Mouse (Mus musculus): ENCODE data around the gene Nrd1. TPM values are rescaled to one million over a fixed set of nuclear protein-coding genes. Genes with fewer than 3 reads are reported as not detected.

Nrd1 gene
- polyA plus RNA-seq (2012; ENCODE audit: insufficient read depth, low replicate concordance), result 4.8 and 14.6 TPM in 2 replicates

GRCm38 (mm10) chr4:108999999-109000950 is at the start of gene Nrd1:
TSS of gene Nrd1 (plus strand) at chr4:109000655.
- Histone ChIP-seq H3K4me3 (replicated peaks) (peak within 1 kb of the TSS; percentile 92), H3K27me3 (replicated peaks) (no peaks in the 10 kb centered on the region), H3K4me1 (peaks cover 33% of the 10 kb centered on the region; the same call in 1 of the 2 replicates), H3K36me3 (replicated peaks; ENCODE audit: low read length) (peaks cover 17% of the 10 kb centered on the region), H3K9me3 (no peaks in the 10 kb centered on the region; the same call in 1 of the 2 replicates)
- TF ChIP-seq GATA1 (IDR thresholded peaks at IDR 0.05; ENCODE audit: borderline replicate concordance, low read length) (no peak), FLI1 (IDR thresholded peaks at IDR 0.05; ENCODE audit: low read length) (peak; percentile 6; the same call in 1 of the 2 replicates)

GRCm38 (mm10) chr4:108951663-108952062 is 48.8 kb upstream of the Nrd1 start:
- H3K4me1 ChIP-seq, result no peaks in the 10 kb centered on the region
- H3K9me3 ChIP-seq, result peaks cover 4% of the 10 kb centered on the region; the same call in 1 of the 2 replicates
- H3K4me3 ChIP-seq (replicated peaks), result no peak overlapping the region
- no peaks in the 10 kb centered on the region for H3K36me3 ChIP-seq (replicated peaks; ENCODE audit: low read length)
- H3K27me3 ChIP-seq (replicated peaks), result peaks cover 7% of the 10 kb centered on the region
- TF ChIP-seq GATA1 (IDR thresholded peaks at IDR 0.05; ENCODE audit: borderline replicate concordance, low read length) (no peak), FLI1 (IDR thresholded peaks at IDR 0.05; ENCODE audit: low read length) (no peak)

- Histone ChIP-seq H3K36me3 (replicated peaks; ENCODE audit: low read length) (no peaks in the 10 kb centered on the region), H3K27me3 (replicated peaks) (peaks cover 7% of the 10 kb centered on the region), H3K4me1 (no peaks in the 10 kb centered on the region), H3K4me3 (replicated peaks) (no peak overlapping the region), H3K9me3 (no peaks in the 10 kb centered on the region)
- TF ChIP-seq FLI1 (IDR thresholded peaks at IDR 0.05; ENCODE audit: low read length), result no peak
- no peak for TF ChIP-seq GATA1 (IDR thresholded peaks at IDR 0.05; ENCODE audit: borderline replicate concordance, low read length)
These were observed 40.8 kb upstream of the Nrd1 start for GRCm38 (mm10) chr4:108959696-108960095.

- TF ChIP-seq GATA1 (IDR thresholded peaks at IDR 0.05; ENCODE audit: borderline replicate concordance, low read length), result no peak
- TF ChIP-seq FLI1 (IDR thresholded peaks at IDR 0.05; ENCODE audit: low read length), result no peak
- Histone ChIP-seq H3K36me3 (replicated peaks; ENCODE audit: low read length) (no peaks in the 10 kb centered on the region), H3K4me1 (no peaks in the 10 kb centered on the region), H3K9me3 (no peaks in the 10 kb centered on the region), H3K27me3 (replicated peaks) (peaks cover 7% of the 10 kb centered on the region), H3K4me3 (replicated peaks) (no peak overlapping the region)
These were observed 39.6 kb upstream of the Nrd1 start for GRCm38 (mm10) chr4:108960619-108961460.

- peaks cover 7% of the 10 kb centered on the region for H3K27me3 ChIP-seq (replicated peaks)
- no peak overlapping the region for H3K4me3 ChIP-seq (replicated peaks)
- TF ChIP-seq GATA1 (IDR thresholded peaks at IDR 0.05; ENCODE audit: borderline replicate concordance, low read length) (no peak), FLI1 (IDR thresholded peaks at IDR 0.05; ENCODE audit: low read length) (no peak)
- no peaks in the 10 kb centered on the region for H3K4me1 ChIP-seq
- H3K9me3 ChIP-seq, result no peaks in the 10 kb centered on the region
- H3K36me3 ChIP-seq (replicated peaks; ENCODE audit: low read length), result no peaks in the 10 kb centered on the region
These were observed 37.4 kb upstream of the Nrd1 start for GRCm38 (mm10) chr4:108963017-108963416.

- no peak for TF ChIP-seq FLI1 (IDR thresholded peaks at IDR 0.05; ENCODE audit: low read length)
- TF ChIP-seq GATA1 (IDR thresholded peaks at IDR 0.05; ENCODE audit: borderline replicate concordance, low read length), result no peak
- Histone ChIP-seq H3K4me3 (replicated peaks) (no peak overlapping the region), H3K9me3 (no peaks in the 10 kb centered on the region), H3K36me3 (replicated peaks; ENCODE audit: low read length) (no peaks in the 10 kb centered on the region), H3K4me1 (peaks cover 15% of the 10 kb centered on the region), H3K27me3 (replicated peaks) (peaks cover 10% of the 10 kb centered on the region)
These were observed 30.9 kb upstream of the Nrd1 start for GRCm38 (mm10) chr4:108969517-108969916.

GRCm38 (mm10) chr4:108971054-108971453 is 29.4 kb upstream of the Nrd1 start:
- H3K27me3 ChIP-seq (replicated peaks), result peaks cover 13% of the 10 kb centered on the region
- H3K36me3 ChIP-seq (replicated peaks; ENCODE audit: low read length), result no peaks in the 10 kb centered on the region
- no peaks in the 10 kb centered on the region for H3K9me3 ChIP-seq
- peaks cover 15% of the 10 kb centered on the region for H3K4me1 ChIP-seq
- no peak overlapping the region for H3K4me3 ChIP-seq (replicated peaks)
- no peak for TF ChIP-seq FLI1 (IDR thresholded peaks at IDR 0.05; ENCODE audit: low read length)
- TF ChIP-seq GATA1 (IDR thresholded peaks at IDR 0.05; ENCODE audit: borderline replicate concordance, low read length), result no peak

GRCm38 (mm10) chr4:108976458-108977071 is 23.9 kb upstream of the Nrd1 start:
- TF ChIP-seq FLI1 (IDR thresholded peaks at IDR 0.05; ENCODE audit: low read length) (no peak), GATA1 (IDR thresholded peaks at IDR 0.05; ENCODE audit: borderline replicate concordance, low read length) (no peak)
- Histone ChIP-seq H3K4me1 (peaks cover 6% of the 10 kb centered on the region; the same call in 1 of the 2 replicates), H3K36me3 (replicated peaks; ENCODE audit: low read length) (no peaks in the 10 kb centered on the region), H3K4me3 (replicated peaks) (no peak overlapping the region), H3K27me3 (replicated peaks) (peaks cover 13% of the 10 kb centered on the region), H3K9me3 (no peaks in the 10 kb centered on the region)

GRCm38 (mm10) chr4:108986833-108987472 is 13.5 kb upstream of the Nrd1 start:
- Histone ChIP-seq H3K9me3 (no peaks in the 10 kb centered on the region), H3K36me3 (replicated peaks; ENCODE audit: low read length) (no peaks in the 10 kb centered on the region), H3K4me1 (peaks cover 22% of the 10 kb centered on the region), H3K27me3 (replicated peaks) (no peaks in the 10 kb centered on the region), H3K4me3 (replicated peaks) (no peak overlapping the region)
- TF ChIP-seq GATA1 (IDR thresholded peaks at IDR 0.05; ENCODE audit: borderline replicate concordance, low read length), result no peak
- no peak for TF ChIP-seq FLI1 (IDR thresholded peaks at IDR 0.05; ENCODE audit: low read length)

Data from megakaryocyte, embryonic 14.5 days (primary cell).